Mouse (Mus musculus): Measurements from ENCODE around the gene Pcnx3. TPM values are rescaled to one million over a fixed set of nuclear protein-coding genes. Genes with fewer than 3 reads are reported as not detected.
A peak's percentile ranks its signal among the peaks of the same experiment; 100 is the strongest.

Gene Pcnx3
- total RNA-seq, 2 experiments from 2014 or later: 22.7 to 35.2 TPM

DNA sequence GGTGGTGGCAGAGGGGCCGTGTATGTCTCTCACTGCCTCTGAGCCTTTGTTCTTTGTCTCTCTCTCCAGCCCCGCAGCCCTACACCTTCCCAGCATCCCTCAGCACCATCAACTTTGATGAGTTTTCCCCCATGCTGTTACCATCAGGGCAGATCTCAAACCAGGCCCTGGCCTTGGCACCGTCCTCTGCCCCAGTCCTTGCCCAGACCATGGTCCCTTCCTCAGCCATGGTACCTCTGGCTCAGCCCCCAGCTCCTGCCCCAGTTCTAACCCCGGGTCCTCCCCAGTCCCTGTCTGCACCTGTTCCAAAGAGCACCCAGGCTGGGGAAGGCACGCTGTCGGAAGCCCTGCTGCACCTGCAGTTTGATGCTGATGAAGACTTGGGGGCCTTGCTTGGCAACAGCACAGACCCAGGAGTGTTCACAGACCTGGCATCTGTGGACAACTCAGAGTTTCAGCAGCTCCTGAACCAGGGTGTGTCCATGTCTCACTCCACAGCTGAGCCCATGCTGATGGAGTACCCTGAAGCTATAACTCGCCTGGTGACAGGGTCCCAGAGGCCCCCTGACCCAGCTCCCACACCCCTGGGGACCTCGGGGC, 41.9 kb downstream of the Pcnx3 start:
- no peak for ATAC-seq (replicated peaks; ENCODE audit: poor library complexity, severe bottlenecking)

DNA sequence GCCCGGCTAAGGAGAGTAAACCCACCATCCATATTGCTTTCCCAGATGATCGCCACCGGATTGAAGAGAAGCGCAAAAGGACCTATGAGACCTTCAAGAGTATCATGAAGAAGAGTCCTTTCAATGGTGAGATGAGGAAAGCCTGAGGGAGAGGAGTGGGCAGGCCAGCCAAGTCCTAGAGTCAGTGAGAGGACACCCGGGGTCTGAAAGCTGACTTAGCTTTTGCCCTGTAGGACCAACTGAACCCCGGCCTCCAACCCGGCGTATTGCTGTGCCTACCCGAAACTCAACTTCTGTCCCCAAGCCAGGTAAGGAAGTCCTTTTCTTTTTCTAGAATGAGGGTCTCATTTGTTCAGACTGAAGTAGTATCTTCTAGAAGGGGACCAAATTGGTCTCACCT, 43.4 kb downstream of the Pcnx3 start:
- no peak for ATAC-seq (replicated peaks; ENCODE audit: poor library complexity, severe bottlenecking)

DNA sequence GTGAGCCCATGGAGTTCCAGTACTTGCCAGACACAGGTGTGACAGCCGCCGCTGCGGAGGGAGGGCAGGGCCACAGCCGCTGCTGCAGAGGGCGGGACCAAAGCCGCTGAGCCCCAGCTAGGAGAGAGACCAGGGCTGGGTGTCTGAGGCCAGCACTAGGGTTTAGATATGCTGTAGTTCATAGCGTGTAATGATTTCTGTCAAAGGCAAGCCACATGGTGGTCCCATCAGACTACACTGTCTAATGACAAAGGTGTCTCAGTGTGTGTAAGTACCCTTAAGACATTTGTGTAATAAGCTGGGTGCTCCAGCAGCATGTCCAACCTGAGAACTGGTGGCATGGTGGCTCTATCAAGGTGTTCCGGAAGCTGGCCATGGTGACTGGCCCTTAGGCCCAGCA, 47.1 kb downstream of the Pcnx3 start:
- ATAC-seq (replicated peaks; ENCODE audit: poor library complexity, severe bottlenecking): no peak

DNA sequence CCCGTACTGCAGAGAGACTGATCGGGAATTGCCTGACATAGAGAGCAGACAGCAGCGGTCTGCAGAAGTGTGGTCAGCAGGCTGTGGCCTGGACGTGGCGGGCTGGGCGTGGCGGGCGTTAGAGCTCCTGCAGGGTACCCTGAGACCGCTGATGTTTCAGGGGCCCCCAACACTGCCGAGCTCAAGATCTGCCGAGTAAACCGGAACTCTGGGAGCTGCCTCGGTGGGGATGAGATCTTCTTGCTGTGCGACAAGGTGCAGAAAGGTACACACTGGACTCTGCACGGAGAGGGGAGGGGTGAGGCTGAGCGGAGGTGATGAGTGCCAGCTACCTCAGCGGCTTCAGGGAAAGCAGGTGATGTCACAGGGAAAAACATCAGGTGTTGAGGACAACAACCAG, 47.7 kb downstream of the Pcnx3 start:
- ATAC-seq (replicated peaks; ENCODE audit: poor library complexity, severe bottlenecking): no peak

DNA sequence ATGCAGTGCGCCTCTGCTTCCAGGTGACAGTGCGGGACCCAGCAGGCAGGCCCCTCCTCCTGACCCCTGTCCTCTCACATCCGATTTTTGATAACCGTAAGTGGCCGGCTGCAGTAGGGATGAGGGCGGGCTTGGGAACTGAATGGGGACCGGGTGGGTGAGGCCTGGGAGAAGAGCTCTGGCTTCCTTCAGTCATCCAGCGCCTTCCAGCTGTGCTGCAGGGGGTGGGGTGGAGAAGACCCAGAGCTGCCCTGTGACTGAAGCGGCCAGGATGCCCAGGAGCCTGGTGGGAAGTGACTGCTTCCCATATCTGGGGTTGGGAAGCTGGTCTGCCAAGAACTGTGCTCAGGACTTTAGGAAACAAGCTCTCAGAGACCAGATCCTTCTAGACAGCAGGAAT, 48.4 kb downstream of the Pcnx3 start:
- no peak for ATAC-seq (replicated peaks; ENCODE audit: poor library complexity, severe bottlenecking)

DNA sequence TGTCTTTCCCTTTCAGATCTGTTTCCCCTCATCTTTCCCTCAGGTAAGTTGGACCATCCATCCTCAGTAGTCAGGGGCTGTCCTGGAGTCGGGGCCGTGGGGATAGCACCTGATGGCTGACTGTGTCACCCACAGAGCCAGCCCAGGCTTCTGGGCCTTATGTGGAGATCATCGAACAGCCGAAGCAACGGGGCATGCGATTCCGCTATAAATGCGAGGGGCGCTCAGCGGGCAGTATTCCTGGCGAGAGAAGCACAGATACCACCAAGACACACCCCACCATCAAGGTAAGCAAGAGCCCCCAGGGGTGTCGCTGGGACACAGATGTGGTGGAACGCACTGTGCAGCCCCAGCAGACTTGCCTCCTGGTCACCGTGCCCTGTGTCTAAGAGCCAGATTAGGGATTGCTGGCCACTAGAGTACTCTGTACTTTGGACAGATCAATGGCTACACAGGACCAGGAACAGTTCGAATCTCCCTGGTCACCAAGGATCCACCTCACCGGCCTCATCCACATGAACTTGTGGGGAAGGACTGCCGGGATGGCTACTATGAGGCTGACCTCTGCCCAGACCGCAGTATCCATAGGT, 50.2 kb downstream of the Pcnx3 start:
- no peak for ATAC-seq (replicated peaks; ENCODE audit: poor library complexity, severe bottlenecking)

DNA sequence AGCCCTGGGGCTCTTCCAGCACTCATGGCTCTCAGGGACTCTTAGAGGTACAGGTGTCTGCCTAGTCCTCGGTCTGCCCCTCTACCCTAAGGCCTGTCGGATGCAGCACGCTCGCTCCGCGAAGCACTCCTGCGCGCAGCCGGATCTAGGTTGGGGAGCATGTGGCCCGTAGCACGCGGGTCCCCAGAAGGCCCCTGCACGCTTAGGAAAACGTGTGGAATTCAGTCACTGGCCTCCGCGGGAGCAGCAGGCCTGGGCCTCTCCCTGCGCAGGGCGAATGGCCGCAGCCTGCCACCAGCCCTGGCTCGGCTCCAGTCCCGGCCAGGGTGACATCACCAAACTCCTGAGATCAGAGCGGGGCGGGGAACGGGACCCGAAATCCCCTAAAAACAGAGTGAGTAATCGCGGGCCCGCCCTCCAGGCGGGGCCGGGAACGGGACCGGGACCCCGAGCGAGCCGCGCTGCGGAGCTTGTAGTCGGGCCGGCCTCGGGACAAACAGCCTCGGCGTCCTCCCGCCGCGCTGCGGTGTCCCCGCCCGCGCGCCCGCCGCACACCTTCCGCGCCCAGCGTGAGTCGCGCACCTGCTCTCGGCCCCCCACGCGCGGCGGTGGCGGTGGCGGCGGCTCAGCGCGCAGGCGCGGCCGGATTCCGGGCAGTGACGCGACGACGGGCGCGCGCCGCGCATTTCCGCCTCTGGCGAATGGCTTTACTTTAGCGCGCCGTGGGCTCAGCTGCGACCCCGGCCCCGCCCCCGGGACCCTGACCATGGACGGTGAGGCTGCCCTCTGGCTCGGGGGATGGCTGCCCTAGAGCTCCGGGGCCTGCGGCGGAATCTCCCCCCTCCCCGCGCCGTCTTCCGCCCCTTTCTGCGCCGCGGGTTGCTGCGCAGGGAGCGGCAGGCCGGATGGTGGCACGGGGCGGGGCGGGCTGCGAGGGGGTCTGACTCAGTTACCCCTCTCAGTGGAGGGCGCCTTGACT, 51.4 kb downstream of the Pcnx3 start, which contains the start of gene Rela:
Gene Rela (plus strand): TSS at position 415 of the 979 bp plus-strand sequence.
- peak; percentile 82 for ATAC-seq (replicated peaks; ENCODE audit: poor library complexity, severe bottlenecking)

DNA sequence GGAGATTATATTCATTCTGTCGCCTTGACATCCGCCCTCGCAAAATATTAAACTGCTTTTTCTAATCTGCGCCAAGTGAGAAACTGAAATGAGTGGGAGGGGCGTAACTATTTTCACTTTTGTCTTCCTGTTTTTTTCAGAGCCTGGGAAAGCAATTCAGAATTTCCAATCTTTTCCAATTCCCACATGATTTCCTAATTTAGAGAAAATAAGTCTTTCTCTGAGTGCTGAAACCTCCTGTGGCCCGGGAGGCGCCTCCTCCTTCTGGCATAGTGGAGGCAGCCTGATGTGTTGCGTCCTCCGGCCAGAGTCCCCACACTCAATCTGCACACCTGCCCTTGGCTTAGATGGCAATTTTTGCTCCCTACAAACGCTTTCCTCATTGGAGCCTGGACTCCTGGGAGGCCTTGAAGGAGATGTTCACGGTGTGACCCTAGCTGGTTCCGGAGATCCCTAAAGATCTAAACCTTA, 52.1 kb downstream of the Pcnx3 start:
- ATAC-seq (replicated peaks; ENCODE audit: poor library complexity, severe bottlenecking): peak; percentile 9; the same call in 1 of the 2 replicates

DNA sequence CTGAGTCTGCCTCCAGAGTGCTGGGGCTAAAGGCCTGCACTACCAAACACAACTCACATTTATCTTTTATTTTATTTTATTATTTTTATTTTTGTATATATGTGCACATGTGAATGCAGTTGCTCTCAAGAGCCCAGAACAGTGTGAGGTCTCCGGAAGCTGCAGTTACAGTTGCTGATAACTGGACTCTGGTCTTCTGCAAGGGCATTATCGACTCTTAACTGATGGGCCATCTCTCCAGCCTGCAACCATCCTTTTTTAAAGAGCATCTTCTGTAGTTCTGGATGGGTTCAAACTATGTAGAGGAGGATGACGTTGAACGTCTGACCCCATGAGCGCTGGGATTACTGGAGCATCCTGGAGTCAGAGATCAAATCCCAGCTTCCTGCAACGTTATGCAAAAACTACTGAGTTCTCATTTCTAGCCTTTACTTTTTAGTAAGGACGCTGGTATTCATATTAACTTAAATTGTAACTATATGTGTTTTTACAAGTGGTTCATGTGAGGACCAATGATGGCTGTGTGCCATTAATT, 52.6 kb downstream of the Pcnx3 start:
- no peak for ATAC-seq (replicated peaks; ENCODE audit: poor library complexity, severe bottlenecking)

DNA sequence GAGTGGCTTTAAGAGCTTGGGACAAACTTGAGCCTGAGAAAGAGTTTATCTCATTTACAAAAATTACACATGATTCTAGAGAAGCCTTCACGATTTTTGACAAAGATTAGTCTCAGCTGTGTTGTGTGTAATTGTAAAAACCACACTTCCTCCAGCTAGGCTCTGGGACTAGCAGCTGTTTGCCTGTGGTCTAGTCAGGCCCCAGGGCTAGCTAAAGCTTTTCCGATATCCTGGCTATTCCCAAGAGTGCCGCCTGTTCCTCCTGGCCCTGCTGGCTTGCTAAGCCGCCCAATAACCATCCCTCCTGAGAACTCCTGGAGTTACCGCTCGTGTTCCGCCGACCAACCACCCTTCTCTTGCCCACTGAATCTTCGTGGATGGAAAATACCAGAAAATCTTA, 56.6 kb downstream of the Pcnx3 start:
- ATAC-seq (replicated peaks; ENCODE audit: poor library complexity, severe bottlenecking): no peak

DNA sequence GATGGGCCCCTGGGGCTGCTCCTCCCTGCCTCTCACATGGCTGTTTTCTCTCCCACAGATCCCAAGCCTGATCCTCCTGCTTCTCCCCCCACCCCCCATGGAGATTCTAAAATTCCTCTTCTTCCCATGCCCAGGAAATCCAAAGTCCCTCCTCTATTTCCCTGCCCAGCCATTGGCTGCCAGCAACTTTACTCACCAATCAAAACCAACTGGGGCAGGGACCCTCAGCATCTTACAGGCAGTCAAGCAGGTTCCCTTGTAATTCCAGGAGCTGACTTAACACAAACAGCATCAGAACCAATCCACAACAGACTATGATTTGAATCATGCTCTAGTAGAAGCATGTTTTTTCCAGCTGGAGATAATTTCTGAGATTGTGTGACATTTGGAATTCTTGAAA, 58.8 kb downstream of the Pcnx3 start:
- ATAC-seq (replicated peaks; ENCODE audit: poor library complexity, severe bottlenecking): no peak

DNA sequence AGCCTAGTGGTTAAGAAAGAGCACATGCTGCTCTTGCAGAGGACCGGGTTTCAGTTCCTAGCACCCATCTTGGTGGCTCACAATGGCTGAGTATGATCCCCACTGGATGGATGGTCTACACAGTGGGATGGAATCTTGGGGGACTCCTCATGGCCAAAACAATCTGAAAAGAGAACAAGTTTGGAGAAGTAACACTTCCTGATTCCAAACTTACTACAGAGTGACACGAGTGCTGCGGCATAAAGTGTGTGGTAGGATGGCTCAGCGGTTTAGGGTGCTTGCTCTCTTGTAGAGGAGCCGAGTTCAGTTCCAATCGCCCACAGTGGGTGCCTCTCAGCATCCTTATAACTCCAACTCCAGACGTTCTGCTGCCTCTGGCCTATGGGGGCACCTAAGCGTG, 63.4 kb downstream of the Pcnx3 start:
- peak; percentile 69 for ATAC-seq (replicated peaks; ENCODE audit: poor library complexity, severe bottlenecking)

DNA sequence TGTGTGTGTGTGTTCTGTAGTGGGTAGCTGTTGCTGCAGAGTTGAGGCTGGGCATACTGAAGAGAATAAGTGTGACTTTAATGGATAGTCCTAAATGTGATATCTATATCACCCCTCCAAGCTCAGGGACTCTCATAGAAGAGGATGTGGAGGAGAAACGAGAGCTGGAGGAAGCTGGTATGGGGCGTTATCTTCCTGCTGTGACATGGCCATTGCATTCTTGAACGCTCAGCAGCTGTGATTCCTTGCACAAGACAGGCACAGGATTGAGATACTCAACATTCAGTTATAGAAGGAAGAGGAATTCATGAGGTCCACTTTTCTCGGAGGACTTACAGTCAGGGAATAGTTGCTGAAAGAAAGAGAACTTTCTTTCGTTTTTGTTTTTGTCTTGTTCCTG, 66.8 kb downstream of the Pcnx3 start:
- peak; percentile 69 for ATAC-seq (replicated peaks; ENCODE audit: poor library complexity, severe bottlenecking)

DNA sequence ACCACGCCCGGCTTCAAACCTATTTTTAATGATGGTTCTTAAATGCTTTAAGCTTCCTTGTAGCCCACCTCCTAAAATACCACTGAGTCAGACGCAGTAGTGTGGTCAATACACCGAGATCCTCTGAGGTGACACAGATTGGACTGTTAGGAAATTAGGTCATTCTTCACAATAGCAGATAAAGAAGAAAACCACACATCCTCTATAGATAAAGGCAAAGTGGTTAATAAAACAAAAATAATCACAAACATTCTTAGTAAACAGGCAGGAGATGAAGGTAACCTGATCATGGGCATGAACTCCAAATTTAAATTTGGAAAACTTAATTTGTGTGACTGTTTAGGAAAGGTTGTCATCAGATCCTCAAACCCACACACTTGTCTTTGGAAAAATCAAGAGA, 68.7 kb downstream of the Pcnx3 start:
- ATAC-seq (replicated peaks; ENCODE audit: poor library complexity, severe bottlenecking): no peak

DNA sequence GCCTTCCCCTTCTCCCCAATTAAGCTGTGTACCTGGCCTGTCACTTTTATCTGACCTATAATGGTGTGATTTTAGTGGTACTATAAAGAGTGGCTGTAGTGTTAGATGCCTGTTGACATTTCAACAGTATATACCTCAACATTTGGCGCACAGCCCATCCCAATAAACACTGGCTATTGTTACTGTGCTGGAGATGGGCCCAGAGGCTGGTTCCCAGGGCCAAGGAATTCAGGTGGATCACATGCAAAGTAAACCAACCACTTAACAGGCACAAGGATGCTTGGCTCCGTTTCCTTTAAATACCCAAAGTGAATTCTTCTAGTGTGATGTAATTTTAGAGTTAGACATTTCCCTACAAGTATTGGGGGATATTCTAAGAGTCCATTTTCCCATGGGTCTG, 73.8 kb downstream of the Pcnx3 start:
- no peak for ATAC-seq (replicated peaks; ENCODE audit: poor library complexity, severe bottlenecking)

Other genes with a start within 250 kb of the Pcnx3 start
- 0.32 TPM in 1 of 2 replicates, not detected in the other for gene Fosl1, start 241.4 kb downstream of the Pcnx3 start, total RNA-seq (2014; fragmentation: Nextera tagmentation)
- 0.57 TPM in 1 of 2 replicates, not detected in the other for gene Fosl1, start 241.4 kb downstream of the Pcnx3 start, total RNA-seq (2017)
- 0.68 and 1.9 TPM in 2 replicates for gene Ccdc85b, start 231.0 kb downstream of the Pcnx3 start, total RNA-seq (2014; fragmentation: Nextera tagmentation)
- 2.5 and 4.1 TPM in 2 replicates for gene Ccdc85b, start 231.0 kb downstream of the Pcnx3 start, total RNA-seq (2017)
- gene Fibp, start 228.3 kb downstream of the Pcnx3 start, total RNA-seq (2014; fragmentation: Nextera tagmentation): 33.6 and 94.2 TPM in 2 replicates
- gene Fibp, start 228.3 kb downstream of the Pcnx3 start, total RNA-seq (2017): 112 and 122 TPM in 2 replicates
- gene Ctsw, start 220.4 kb downstream of the Pcnx3 start, total RNA-seq (2014; fragmentation: Nextera tagmentation): 1.1 TPM in 1 of 2 replicates, not detected in the other
- gene Ctsw, start 220.4 kb downstream of the Pcnx3 start, total RNA-seq (2017): not detected in 2 replicates
- not detected in 2 replicates for gene Efemp2, start 215.0 kb downstream of the Pcnx3 start, total RNA-seq (2014; fragmentation: Nextera tagmentation)
- 1.6 TPM in 1 of 2 replicates, not detected in the other for gene Efemp2, start 215.0 kb downstream of the Pcnx3 start, total RNA-seq (2017)
- 23.9 and 39.7 TPM in 2 replicates for gene Mus81, start 200.5 kb downstream of the Pcnx3 start, total RNA-seq (2014; fragmentation: Nextera tagmentation)
- gene Mus81, start 200.5 kb downstream of the Pcnx3 start, total RNA-seq (2017): 9.4 and 13.5 TPM in 2 replicates
- gene Cfl1, start 198.5 kb downstream of the Pcnx3 start, total RNA-seq (2014; fragmentation: Nextera tagmentation): 1,243 and 1,245 TPM in 2 replicates
- gene Cfl1, start 198.5 kb downstream of the Pcnx3 start, total RNA-seq (2017): 1,162 and 1,185 TPM in 2 replicates
- 2.8 TPM in 1 of 2 replicates, not detected in the other for gene 1700020D05Rik, start 185.1 kb downstream of the Pcnx3 start, total RNA-seq (2014; fragmentation: Nextera tagmentation)
- not detected in 2 replicates for gene 1700020D05Rik, start 185.1 kb downstream of the Pcnx3 start, total RNA-seq (2017)
- 4.9 and 5.7 TPM in 2 replicates for gene Snx32, start 178.4 kb downstream of the Pcnx3 start, total RNA-seq (2014; fragmentation: Nextera tagmentation)
- 1.1 and 1.7 TPM in 2 replicates for gene Snx32, start 178.4 kb downstream of the Pcnx3 start, total RNA-seq (2017)
- gene Ovol1, start 128.3 kb downstream of the Pcnx3 start, total RNA-seq (2014; fragmentation: Nextera tagmentation): not detected in 2 replicates
- not detected in 2 replicates for gene Ovol1, start 128.3 kb downstream of the Pcnx3 start, total RNA-seq (2017)
- gene Ap5b1, start 120.9 kb downstream of the Pcnx3 start, total RNA-seq (2014; fragmentation: Nextera tagmentation): 5.7 and 17.5 TPM in 2 replicates
- 7.5 and 10.4 TPM in 2 replicates for gene Ap5b1, start 120.9 kb downstream of the Pcnx3 start, total RNA-seq (2017)
- gene Rnaseh2c, start 87.0 kb downstream of the Pcnx3 start, total RNA-seq (2014; fragmentation: Nextera tagmentation): 78.4 and 114 TPM in 2 replicates
- 37.7 and 140 TPM in 2 replicates for gene Rnaseh2c, start 87.0 kb downstream of the Pcnx3 start, total RNA-seq (2017)
- 27.9 and 52.2 TPM in 2 replicates for gene Kat5, start 78.7 kb downstream of the Pcnx3 start, total RNA-seq (2014; fragmentation: Nextera tagmentation)
- 60.2 and 82.3 TPM in 2 replicates for gene Kat5, start 78.7 kb downstream of the Pcnx3 start, total RNA-seq (2017)
- gene Rela, start 51.4 kb downstream of the Pcnx3 start, total RNA-seq (2014; fragmentation: Nextera tagmentation): 37.1 and 46.4 TPM in 2 replicates
- 25.4 and 31.7 TPM in 2 replicates for gene Rela, start 51.4 kb downstream of the Pcnx3 start, total RNA-seq (2017)
- gene Sipa1, start 25.2 kb downstream of the Pcnx3 start, total RNA-seq (2014; fragmentation: Nextera tagmentation): 56.8 and 65.9 TPM in 2 replicates
- 17.3 and 20.8 TPM in 2 replicates for gene Sipa1, start 25.2 kb downstream of the Pcnx3 start, total RNA-seq (2017)
- 23.0 and 30.4 TPM in 2 replicates for gene Map3k11, start 166 bp downstream of the Pcnx3 start, total RNA-seq (2014; fragmentation: Nextera tagmentation)
- gene Map3k11, start 166 bp downstream of the Pcnx3 start, total RNA-seq (2017): 21.9 and 22.2 TPM in 2 replicates
- gene Kcnk7, start 15.5 kb upstream of the Pcnx3 start, total RNA-seq (2014; fragmentation: Nextera tagmentation): not detected in 2 replicates
- gene Kcnk7, start 15.5 kb upstream of the Pcnx3 start, total RNA-seq (2017): not detected in 2 replicates
- 23.2 and 29.5 TPM in 2 replicates for gene Ehbp1l1, start 37.4 kb upstream of the Pcnx3 start, total RNA-seq (2014; fragmentation: Nextera tagmentation)
- gene Ehbp1l1, start 37.4 kb upstream of the Pcnx3 start, total RNA-seq (2017): 30.6 and 41.6 TPM in 2 replicates
- 37.4 and 41.7 TPM in 2 replicates for gene Fam89b, start 40.7 kb upstream of the Pcnx3 start, total RNA-seq (2014; fragmentation: Nextera tagmentation)
- gene Fam89b, start 40.7 kb upstream of the Pcnx3 start, total RNA-seq (2017): 20.9 and 31.8 TPM in 2 replicates
- 1.8 and 16.0 TPM in 2 replicates for gene Ltbp3, start 52.0 kb upstream of the Pcnx3 start, total RNA-seq (2014; fragmentation: Nextera tagmentation)
- 3.7 and 3.9 TPM in 2 replicates for gene Ltbp3, start 52.0 kb upstream of the Pcnx3 start, total RNA-seq (2017)
- gene Scyl1, start 82.5 kb upstream of the Pcnx3 start, total RNA-seq (2014; fragmentation: Nextera tagmentation): 40.9 and 47.7 TPM in 2 replicates
- 22.8 and 23.3 TPM in 2 replicates for gene Scyl1, start 82.5 kb upstream of the Pcnx3 start, total RNA-seq (2017)
- 17.9 and 25.4 TPM in 2 replicates for gene Frmd8, start 186.4 kb upstream of the Pcnx3 start, total RNA-seq (2014; fragmentation: Nextera tagmentation)
- 19.0 and 28.4 TPM in 2 replicates for gene Frmd8, start 186.4 kb upstream of the Pcnx3 start, total RNA-seq (2017)
- gene Slc25a45, start 188.9 kb upstream of the Pcnx3 start, total RNA-seq (2014; fragmentation: Nextera tagmentation): 38.2 and 44.5 TPM in 2 replicates
- 35.5 and 35.6 TPM in 2 replicates for gene Slc25a45, start 188.9 kb upstream of the Pcnx3 start, total RNA-seq (2017)
- 1.1 and 2.5 TPM in 2 replicates for gene Tigd3, start 205.2 kb upstream of the Pcnx3 start, total RNA-seq (2014; fragmentation: Nextera tagmentation)
- gene Tigd3, start 205.2 kb upstream of the Pcnx3 start, total RNA-seq (2017): 2.3 and 4.4 TPM in 2 replicates
- 97.3 and 126 TPM in 2 replicates for gene Dpf2, start 224.1 kb upstream of the Pcnx3 start, total RNA-seq (2014; fragmentation: Nextera tagmentation)
- gene Dpf2, start 224.1 kb upstream of the Pcnx3 start, total RNA-seq (2017): 62.7 and 108 TPM in 2 replicates
- 0.23 TPM in 1 of 2 replicates, not detected in the other for gene Cdc42ep2, start 235.9 kb upstream of the Pcnx3 start, total RNA-seq (2014; fragmentation: Nextera tagmentation)
- gene Cdc42ep2, start 235.9 kb upstream of the Pcnx3 start, total RNA-seq (2017): not detected in 2 replicates